Mouse (Mus musculus) ES-Bruce4 (cell line): ENCODE data around the gene Dgkz. TPM values are rescaled to one million over a fixed set of nuclear protein-coding genes. Genes with fewer than 3 reads are reported as not detected.

Experiments used
- H3K27ac ChIP-seq: 2 replicates; pipeline ENCODE4 v1.5.1; 2012; ENCODE audit warnings: low read length, inconsistent platforms; ENCODE audit not compliant: insufficient read depth
- H3K27me3 ChIP-seq: 2 replicates; pipeline ENCODE4 v1.6.1; 2012; ENCODE audit warnings: mild to moderate bottlenecking, low read length, inconsistent platforms; ENCODE audit not compliant: control insufficient read depth, poor library complexity, insufficient read depth, severe bottlenecking
- H3K36me3 ChIP-seq: 2 replicates; pipeline ENCODE4 v1.6.1; 2012; ENCODE audit warnings: inconsistent platforms, mild to moderate bottlenecking, low read length, moderate library complexity; ENCODE audit not compliant: control insufficient read depth, poor library complexity, insufficient read depth, severe bottlenecking
- H3K4me1 ChIP-seq: one replicate; pipeline ENCODE4 v1.8.1; 2011; ENCODE audit warnings: low read length; ENCODE audit not compliant: control insufficient read depth, insufficient read depth
- H3K4me3 ChIP-seq: 2 replicates; pipeline ENCODE4 v1.5.1; 2011; ENCODE audit warnings: low read depth, mild to moderate bottlenecking, low read length
- H3K9ac ChIP-seq: 2 replicates; pipeline ENCODE4 v1.6.1; 2012; ENCODE audit warnings: low read depth, mild to moderate bottlenecking, inconsistent platforms; ENCODE audit not compliant: poor library complexity, severe bottlenecking
- H3K9me3 ChIP-seq: replicated peaks from 2 replicates; pipeline ENCODE4 v1.6.1; 2012; ENCODE audit warnings: mild to moderate bottlenecking, low read length, inconsistent platforms; ENCODE audit not compliant: control insufficient read depth, poor library complexity, insufficient read depth, severe bottlenecking
- CTCF ChIP-seq: IDR thresholded peaks from one replicate; pipeline ENCODE4 v1.8.1; 2011; ENCODE audit warnings: low read depth, low read length
- EP300 ChIP-seq: IDR thresholded peaks from 2 replicates; pipeline ENCODE4 v1.6.1; 2011; ENCODE audit warnings: low read depth, low read length; ENCODE audit not compliant: insufficient read depth
- POLR2A ChIP-seq: IDR thresholded peaks from one replicate; pipeline ENCODE4 v1.8.1; 2011; ENCODE audit warnings: low read length; ENCODE audit not compliant: insufficient read depth
- polyA plus RNA-seq: library from polyadenylated mRNA; stranded (reverse); fragments of >200 nt; gene quantifications from 2 replicates; pipeline ENCODE4 v1.2.4, GENCODE M21; 2011; ENCODE audit warnings: low read depth; ENCODE audit not compliant: missing spikeins, insufficient read depth, insufficient read length

Dgkz gene
- polyA plus RNA-seq, 1 experiment: 28.1 TPM

GRCm38 (mm10) chr2:91965417-91965816 is 10.2 kb downstream of the Dgkz start:
- no peaks in the 10 kb centered on the region for H3K9me3 ChIP-seq
- H3K36me3 ChIP-seq: no peaks in the 10 kb centered on the region
- H3K9ac ChIP-seq: peak overlapping the region; percentile 47
- TF ChIP-seq CTCF (no peak), POLR2A (no peak), EP300 (no peak)
- no peak overlapping the region for H3K27ac ChIP-seq
- peaks cover 7% of the 10 kb centered on the region for H3K4me1 ChIP-seq
- peak overlapping the region; percentile 44 for H3K4me3 ChIP-seq
- no peaks in the 10 kb centered on the region for H3K27me3 ChIP-seq

DNA sequence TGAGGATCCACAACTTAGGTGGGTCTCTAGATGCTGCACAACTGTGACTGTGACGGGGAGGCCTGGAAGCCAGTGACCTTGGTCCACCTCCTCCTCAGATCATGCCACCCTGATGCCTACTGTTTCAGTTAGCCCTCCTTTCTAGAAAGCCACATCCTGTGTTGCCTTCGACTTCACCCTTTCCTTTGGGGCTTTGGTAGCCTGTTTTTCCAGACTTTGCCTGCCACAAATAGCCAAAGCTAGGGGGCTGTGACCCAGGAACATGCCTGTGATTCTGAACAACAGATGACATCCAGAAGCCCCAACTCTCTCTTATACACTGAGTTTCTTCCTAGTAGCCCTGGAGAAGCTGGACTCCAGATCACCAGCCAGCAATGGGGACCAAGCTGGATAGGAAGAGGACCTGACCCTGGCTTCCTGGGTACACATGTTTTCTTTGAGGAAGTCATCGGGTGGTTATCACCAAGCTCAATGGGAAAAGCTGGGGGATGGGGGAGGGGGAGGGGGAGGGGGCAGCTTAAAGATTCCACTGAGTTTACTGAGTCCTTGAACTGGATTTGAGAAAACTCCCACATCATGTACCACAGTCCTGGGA is 11.0 kb downstream of the Dgkz start:
- H3K36me3 ChIP-seq: no peaks in the 10 kb centered on the region
- no peaks in the 10 kb centered on the region for H3K27me3 ChIP-seq
- H3K27ac ChIP-seq: no peak overlapping the region
- no peak overlapping the region for H3K4me3 ChIP-seq
- no peaks in the 10 kb centered on the region for H3K9me3 ChIP-seq
- H3K4me1 ChIP-seq: peaks cover 8% of the 10 kb centered on the region
- TF ChIP-seq POLR2A (no peak), EP300 (no peak), CTCF (no peak)
- H3K9ac ChIP-seq: peak overlapping the region; percentile 47

DNA sequence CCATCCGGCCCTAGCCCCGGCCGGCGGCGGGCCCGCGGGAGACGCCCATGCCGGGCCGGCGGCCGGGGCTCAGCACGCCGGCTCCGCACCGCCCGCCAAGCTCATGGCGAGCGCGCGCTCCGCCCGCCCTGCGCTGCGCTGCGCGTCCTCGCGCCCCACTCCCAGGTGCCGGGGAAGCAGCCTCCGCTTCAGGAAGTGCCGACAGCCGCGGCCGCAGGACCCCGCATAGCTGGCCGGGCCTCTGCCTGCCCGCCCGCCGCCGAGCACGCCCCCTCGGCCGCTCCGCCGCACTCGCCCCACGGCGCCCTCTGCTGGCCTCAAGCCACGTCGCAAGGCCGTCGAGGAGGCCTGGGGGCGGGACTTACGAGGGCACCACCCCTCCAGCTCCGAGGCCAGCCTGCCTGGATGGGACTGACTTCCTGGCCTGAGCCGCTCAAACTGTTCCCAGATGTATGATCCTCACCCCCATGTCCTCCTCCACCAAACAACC is 12.2 kb downstream of the Dgkz start:
- TF ChIP-seq EP300 (no peak), POLR2A (no peak), CTCF (peak; percentile 81)

DNA sequence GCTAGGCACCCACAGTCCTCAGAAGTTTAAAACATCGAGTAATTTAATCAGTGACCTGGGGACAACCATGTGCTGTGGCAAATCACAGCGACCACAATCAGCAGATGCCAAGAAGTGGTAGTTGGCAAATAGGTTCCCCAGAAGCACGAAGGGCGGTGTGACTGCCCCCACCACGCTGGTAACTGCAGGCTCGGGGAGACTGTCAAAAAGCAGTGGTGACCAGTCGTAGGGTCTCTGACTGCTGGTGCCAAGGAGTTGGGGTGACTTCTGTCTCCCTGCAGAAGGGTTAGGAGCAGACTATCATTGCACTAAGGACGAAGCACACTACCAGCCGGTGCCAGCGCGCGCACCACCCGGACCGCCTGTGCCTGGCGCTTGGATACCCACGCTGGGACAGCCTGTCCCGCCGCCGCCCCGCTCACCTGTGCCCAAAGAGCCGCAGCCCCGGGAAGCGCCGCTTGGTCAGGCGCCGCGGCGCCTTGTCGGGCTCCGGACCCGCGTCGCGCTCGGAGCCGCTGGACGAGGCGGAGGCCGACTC is 12.7 kb downstream of the Dgkz start:
- H3K9ac ChIP-seq: peak overlapping the region; percentile 73
- no peaks in the 10 kb centered on the region for H3K27me3 ChIP-seq
- H3K4me3 ChIP-seq: peak overlapping the region; percentile 71
- H3K4me1 ChIP-seq: peaks cover 13% of the 10 kb centered on the region
- no peaks in the 10 kb centered on the region for H3K9me3 ChIP-seq
- no peaks in the 10 kb centered on the region for H3K36me3 ChIP-seq
- TF ChIP-seq EP300 (no peak), CTCF (no peak), POLR2A (no peak)
- H3K27ac ChIP-seq: no peak overlapping the region

More for the DNA sequence above, 12.2 kb downstream of the Dgkz start:
- Histone ChIP-seq H3K4me1 (peaks cover 13% of the 10 kb centered on the region), H3K4me3 (peak overlapping the region; percentile 71), H3K9ac (peak overlapping the region; percentile 73), H3K36me3 (no peaks in the 10 kb centered on the region), H3K27me3 (no peaks in the 10 kb centered on the region), H3K9me3 (no peaks in the 10 kb centered on the region), H3K27ac (no peak overlapping the region)

DNA sequence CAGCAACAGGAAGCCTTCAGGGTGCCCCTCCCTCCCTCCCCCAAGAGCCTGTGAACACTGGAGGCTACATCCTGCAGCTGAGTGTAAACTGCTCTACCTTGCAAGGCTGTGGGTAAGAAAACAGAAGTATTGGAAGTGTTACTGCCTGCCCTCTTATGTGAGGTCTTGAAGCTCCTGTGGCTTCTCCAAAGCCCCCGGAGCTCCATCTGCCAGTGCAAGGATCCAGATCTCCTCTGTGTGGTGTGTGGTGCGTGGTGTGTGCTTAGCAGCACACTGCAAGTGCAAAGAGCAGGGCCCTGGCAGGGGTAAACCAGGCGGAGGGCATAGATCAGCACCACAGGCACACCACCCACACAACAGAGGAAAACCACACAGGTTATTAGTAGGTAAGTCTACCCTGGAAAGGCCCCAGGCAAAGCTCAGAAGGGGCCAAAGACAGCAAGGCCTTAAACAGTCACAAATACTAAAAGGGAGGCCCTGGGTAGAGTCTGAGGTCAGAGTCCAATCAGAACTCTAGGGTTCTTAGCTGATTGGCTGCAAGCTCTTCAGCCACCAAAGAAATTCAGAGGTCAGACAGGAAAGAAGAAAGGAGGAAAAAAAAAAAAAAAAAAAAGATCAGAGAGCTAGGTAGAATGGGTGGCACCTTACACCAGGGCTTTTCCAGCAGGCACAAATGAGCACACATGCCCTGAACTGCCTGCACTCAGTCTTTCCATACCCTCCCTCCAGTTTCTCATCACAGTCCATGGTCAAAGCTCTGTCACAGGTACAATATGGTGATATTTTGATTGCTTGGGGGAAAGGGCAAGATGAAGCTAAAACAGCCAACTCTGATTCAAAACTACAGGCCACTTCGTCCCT is 13.5 kb downstream of the Dgkz start:
- H3K27ac ChIP-seq: no peak overlapping the region
- H3K9ac ChIP-seq: peak overlapping the region; percentile 73
- H3K27me3 ChIP-seq: no peaks in the 10 kb centered on the region
- no peaks in the 10 kb centered on the region for H3K9me3 ChIP-seq
- TF ChIP-seq POLR2A (no peak), EP300 (no peak), CTCF (no peak)
- peaks cover 13% of the 10 kb centered on the region for H3K4me1 ChIP-seq
- H3K4me3 ChIP-seq: peak overlapping the region; percentile 71; the same call in 1 of the 2 replicates
- H3K36me3 ChIP-seq: no peaks in the 10 kb centered on the region
